In genomic region chr4:55586212-55586611, GRCm38 (mm10) we compare ENCODE assay signal across 13 mouse cellular contexts.
"Had no signal": no experiment of that assay in that cellular context is flagged by ENCODE, and none has a peak within 500 bp of the region (broad histone marks: within the 10 kb centered on the region; RNA-seq: fewer than 3 reads in every experiment).

No protein-coding gene starts in this region.

- ATAC-seq: midbrain, embryonic 13.5 days had no signal

- H3K27me3 ChIP-seq: limb, embryonic 15.5 days; midbrain, embryonic 13.5 days; neural tube, embryonic 15.5 days; stomach, embryonic 15.5 days had no signal

- H3K4me3 ChIP-seq: limb, embryonic 15.5 days; liver, embryonic 13.5 days; midbrain, embryonic 13.5 days; neural tube, embryonic 15.5 days; stomach, embryonic 15.5 days had no signal

- H3K27ac ChIP-seq: kidney, postnatal 0 days; limb, embryonic 15.5 days; liver, embryonic 13.5 days; midbrain, embryonic 13.5 days; neural tube, embryonic 15.5 days; stomach, embryonic 15.5 days had no signal

- H3K4me1 ChIP-seq: limb, embryonic 15.5 days; liver, embryonic 13.5 days; midbrain, embryonic 13.5 days; neural tube, embryonic 15.5 days; stomach, embryonic 15.5 days had no signal

- DNase-seq: kidney, adult 11 months; kidney, adult 9 months; liver, embryonic 13.5 days; lung, adult 18-20 months; right cerebral cortex, postnatal 4 days; spleen, adult 18-20 months; thymus, adult 2 months; thymus, postnatal 25 days had no signal

- H3K4me2 ChIP-seq: limb, embryonic 15.5 days; liver, embryonic 13.5 days; midbrain, embryonic 13.5 days; neural tube, embryonic 15.5 days; stomach, embryonic 15.5 days had no signal

- H3K9me3 ChIP-seq: limb, embryonic 15.5 days; liver, embryonic 13.5 days; midbrain, embryonic 13.5 days; neural tube, embryonic 15.5 days; stomach, embryonic 15.5 days had no signal

- H3K9ac ChIP-seq: limb, embryonic 15.5 days; liver, embryonic 13.5 days; midbrain, embryonic 13.5 days; neural tube, embryonic 15.5 days; stomach, embryonic 15.5 days had no signal

- H3K36me3 ChIP-seq: limb, embryonic 15.5 days; liver, embryonic 13.5 days; midbrain, embryonic 13.5 days; neural tube, embryonic 15.5 days; stomach, embryonic 15.5 days had no signal
